Mouse (Mus musculus): ENCODE data around the gene Scrn3. TPM values are rescaled to one million over a fixed set of nuclear protein-coding genes. Genes with fewer than 3 reads are reported as not detected.

The Scrn3 gene
- total RNA-seq, 2 experiments from 2014 or later = 13.9 to 15.5 TPM

- no peak for ATAC-seq (replicated peaks; ENCODE audit: poor library complexity)
Observed at GRCm38 (mm10) chr2:73306006-73306405, 6.4 kb upstream of the Scrn3 start.

DNA sequence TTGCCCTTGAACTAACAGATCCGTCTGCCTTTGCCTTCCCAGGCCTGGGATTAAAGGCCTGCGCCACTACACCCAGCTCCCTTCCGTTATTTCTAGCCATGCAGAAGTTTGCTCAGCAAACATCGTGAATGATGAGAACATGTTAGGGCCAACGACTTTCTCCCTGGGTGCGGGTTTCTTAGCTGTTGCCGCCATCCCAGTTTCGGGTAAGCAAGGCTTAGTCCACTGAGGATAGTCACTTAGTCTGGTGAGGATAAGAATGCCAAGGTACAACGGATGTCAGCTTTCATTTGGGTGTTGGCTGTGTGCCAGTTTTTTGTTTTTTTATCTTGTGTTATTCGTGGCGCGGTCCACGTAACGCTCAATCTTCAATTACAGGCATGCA is 708 bp downstream of the Scrn3 start:
- ATAC-seq (replicated peaks; ENCODE audit: poor library complexity) = peak; percentile 59

GRCm38 (mm10) chr2:73314311-73314710 is 1.9 kb downstream of the Scrn3 start:
- no peak for ATAC-seq (replicated peaks; ENCODE audit: poor library complexity)

DNA sequence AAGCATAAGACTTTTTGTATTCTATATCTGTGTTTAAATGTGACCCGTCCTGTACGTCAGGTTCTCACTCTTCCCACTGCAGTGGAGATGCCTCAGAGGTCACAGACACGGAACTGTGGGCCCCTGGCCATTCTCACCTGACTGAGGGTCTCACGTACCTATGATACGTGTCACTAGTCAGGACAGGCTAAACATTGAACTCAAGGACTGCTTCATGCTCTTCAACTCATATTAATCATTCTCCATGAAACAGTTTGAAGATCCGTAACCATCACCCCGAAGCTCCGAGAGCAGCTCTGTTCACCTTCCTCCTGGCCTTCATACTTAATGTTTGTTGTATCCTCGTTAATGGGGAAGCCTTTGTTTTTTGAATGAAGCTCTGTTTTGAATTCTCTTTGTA is 5.0 kb downstream of the Scrn3 start:
- no peak for ATAC-seq (replicated peaks; ENCODE audit: poor library complexity)

GRCm38 (mm10) chr2:73319218-73319617 is 6.8 kb downstream of the Scrn3 start:
- no peak for ATAC-seq (replicated peaks; ENCODE audit: poor library complexity)

DNA sequence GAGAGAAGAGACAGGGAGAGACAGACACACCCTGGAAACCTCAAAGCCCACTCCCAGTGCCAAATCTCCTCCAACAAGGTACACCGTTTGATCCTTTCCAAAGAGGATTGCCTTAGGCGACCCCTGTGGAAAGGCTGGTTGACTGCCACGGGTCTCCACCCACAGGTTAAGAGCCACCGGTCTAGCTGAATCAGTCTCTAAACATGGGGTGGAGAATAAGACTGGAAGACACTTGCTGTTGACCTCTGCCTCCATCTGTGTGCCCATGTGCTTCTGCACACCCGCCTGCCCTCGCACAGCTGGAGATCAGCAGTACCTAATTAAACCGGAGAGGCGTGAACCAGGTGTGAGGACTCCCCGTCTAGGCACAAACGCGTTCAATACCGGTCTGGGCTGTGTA is 10.6 kb downstream of the Scrn3 start:
- no peak for ATAC-seq (replicated peaks; ENCODE audit: poor library complexity)

DNA sequence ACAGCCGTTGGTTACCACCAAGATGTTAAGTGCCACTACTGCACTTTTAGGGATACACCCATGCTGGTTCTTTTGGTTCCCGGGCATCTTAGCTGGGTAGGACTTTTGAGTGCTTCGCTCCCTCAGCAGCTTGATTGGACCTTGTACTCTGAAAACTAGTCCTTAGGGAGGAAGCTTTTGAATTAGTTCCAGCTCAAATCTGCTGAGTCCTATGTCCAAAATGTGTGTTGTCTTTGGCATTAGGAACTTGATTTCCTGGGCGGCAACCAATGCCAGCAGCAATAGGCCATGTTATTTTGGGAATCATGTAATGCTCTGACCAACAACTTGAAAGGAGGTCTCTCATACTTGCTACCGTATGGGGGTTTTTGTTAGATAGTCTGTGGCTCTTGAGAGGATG is 13.5 kb downstream of the Scrn3 start:
- no peak for ATAC-seq (replicated peaks; ENCODE audit: poor library complexity)

- ATAC-seq (replicated peaks; ENCODE audit: poor library complexity) = no peak
Observed at GRCm38 (mm10) chr2:73335949-73336348, 23.5 kb downstream of the Scrn3 start.

DNA sequence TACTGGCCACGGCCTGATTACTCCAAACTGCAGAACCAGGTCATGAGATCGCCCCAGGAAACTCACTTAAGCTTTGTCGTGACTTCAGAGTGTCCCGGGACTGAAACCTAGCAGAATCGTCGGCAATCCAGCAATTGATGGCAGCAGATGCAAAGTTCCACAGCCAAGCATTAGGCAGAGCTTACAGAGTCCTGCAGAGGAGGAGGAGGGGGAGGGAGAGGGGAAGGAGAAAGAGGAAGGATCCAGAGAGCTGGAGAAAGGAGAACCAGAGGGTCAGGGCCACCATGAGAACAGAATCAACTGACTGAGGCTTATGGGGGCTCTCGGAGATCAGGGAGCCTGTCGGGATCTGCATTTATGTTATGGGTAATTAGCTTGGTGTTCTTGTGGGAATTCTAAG is 26.0 kb downstream of the Scrn3 start:
- peak; percentile 75 for ATAC-seq (replicated peaks; ENCODE audit: poor library complexity)

GRCm38 (mm10) chr2:73343701-73344100 is 31.3 kb downstream of the Scrn3 start:
- ATAC-seq (replicated peaks; ENCODE audit: poor library complexity) = no peak

GRCm38 (mm10) chr2:73345204-73345603 is 32.8 kb downstream of the Scrn3 start:
- ATAC-seq (replicated peaks; ENCODE audit: poor library complexity) = no peak

DNA sequence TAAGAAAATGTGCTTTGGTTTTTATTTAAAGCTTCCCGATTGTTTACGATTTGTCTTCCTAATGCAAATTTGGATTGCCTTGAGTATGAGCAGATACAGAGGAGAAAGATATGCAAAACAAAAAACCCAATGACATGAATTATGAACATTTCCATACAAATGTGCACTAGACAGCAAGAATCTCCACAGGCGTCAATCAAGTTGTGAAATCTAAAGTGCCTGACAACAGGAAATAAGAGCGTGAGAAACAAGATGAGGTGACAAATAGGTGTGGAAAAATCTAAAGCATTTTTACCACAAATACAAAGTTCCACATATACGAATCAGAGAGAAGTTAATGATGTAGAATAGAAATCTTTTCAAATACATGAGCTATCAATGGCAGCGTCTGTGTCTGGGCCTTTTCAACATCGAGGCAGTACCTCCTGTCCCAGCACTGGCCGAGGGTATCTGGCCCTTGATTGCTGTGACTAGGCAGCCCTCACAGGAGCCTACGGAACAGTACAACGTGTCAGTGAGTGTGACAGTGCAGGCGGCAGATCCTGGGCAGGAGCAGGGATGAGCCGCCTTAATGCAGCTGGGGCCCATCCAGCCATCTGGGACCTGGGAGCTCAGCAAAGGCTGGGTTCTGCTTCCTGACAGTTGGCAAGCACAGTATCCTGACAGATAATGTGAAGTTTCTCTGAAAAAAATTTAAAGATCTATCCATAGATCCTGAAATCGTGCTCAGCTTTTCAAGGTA is 34.1 kb downstream of the Scrn3 start:
- no peak for ATAC-seq (replicated peaks; ENCODE audit: poor library complexity)

GRCm38 (mm10) chr2:73347136-73347535 is 34.7 kb downstream of the Scrn3 start:
- no peak for ATAC-seq (replicated peaks; ENCODE audit: poor library complexity)

DNA sequence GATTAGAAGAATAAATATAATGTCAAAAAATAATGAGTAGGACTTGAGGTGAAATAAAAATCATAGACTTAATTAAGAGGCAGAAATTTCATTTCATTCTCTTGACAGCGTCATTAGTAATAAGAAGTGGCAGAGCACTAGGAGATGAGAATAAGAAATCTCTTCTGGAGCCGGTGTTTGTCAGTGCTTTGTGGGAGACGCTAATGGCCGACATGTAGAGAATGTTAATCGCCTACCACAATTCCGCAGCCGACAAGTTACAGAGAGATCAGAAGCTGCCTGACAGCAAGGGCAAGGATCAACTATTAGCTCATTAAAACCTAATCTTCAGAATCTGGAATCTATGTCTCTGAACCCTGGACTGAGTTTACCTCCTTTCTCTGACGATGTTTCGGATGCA is 35.4 kb downstream of the Scrn3 start:
- ATAC-seq (replicated peaks; ENCODE audit: poor library complexity) = no peak

- ATAC-seq (replicated peaks; ENCODE audit: poor library complexity) = no peak
Observed at GRCm38 (mm10) chr2:73348221-73348620, 35.8 kb downstream of the Scrn3 start.

- no peak for ATAC-seq (replicated peaks; ENCODE audit: poor library complexity)
Observed at GRCm38 (mm10) chr2:73351496-73351895, 39.1 kb downstream of the Scrn3 start.

DNA sequence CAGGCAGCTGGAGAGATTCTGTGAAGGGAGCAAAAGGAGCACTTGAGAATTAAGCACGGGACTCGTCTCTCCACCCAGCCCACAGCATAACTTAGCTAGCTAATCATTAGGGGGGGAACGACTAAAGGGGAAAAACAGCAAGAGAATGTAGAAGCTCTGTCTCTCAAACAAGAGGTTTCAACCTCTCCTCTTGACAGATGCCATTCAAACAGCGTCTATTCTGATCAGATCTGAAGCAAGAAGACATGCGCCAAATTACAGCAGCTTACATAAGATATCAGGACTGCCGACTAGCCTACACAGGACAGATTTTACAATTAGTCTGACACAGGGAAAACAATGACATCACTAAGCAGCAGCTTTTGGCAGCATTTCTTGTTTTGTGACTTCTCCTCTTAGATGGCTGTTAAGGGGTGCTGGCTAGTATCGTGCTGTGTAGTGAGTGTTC is 39.5 kb downstream of the Scrn3 start:
- no peak for ATAC-seq (replicated peaks; ENCODE audit: poor library complexity)

- no peak for ATAC-seq (replicated peaks; ENCODE audit: poor library complexity)
Observed at GRCm38 (mm10) chr2:73357004-73357403, 44.6 kb downstream of the Scrn3 start.

DNA sequence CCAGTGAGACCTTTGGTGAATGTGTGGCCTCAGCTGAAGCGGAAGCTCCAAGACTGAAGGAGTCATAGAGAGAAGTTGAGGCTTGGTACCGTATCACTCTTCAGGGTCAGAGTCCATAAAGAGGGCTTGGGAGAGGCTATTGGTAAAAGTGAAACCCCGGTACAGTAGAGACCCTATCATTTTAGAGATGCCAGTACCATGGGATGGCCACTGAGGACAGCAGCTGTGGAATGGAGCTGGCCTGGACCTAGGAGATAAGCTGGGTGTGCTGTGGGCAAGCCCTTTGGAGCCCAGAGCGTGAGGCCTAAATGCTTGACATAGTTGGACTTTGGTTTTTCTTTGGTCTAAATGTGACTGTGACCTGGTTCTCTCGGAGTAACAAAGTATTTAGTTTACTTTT is 47.5 kb downstream of the Scrn3 start:
- peak; percentile 86 for ATAC-seq (replicated peaks; ENCODE audit: poor library complexity)

DNA sequence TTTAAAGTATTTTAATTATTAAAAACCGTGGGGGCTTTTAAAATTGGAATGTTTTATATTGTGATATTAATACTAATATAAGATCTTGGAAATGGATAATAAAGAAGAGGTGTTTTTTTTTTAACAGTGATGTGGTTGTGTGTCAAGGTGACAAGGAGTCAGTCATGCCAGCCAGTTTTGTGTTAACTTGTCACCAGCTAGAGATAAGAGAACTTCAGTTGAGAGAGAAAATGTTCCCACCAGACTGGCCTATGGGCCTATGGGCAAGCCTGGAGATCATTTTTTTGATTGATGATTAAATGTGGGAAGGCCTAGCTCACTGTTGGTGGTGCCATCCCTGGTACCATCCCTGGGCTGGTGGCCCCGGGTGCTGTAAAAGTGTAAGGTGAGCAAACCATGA is 48.1 kb downstream of the Scrn3 start:
- ATAC-seq (replicated peaks; ENCODE audit: poor library complexity) = 0 out of 2 replicates have a peak, but pooled peaks have one; percentile 9

DNA sequence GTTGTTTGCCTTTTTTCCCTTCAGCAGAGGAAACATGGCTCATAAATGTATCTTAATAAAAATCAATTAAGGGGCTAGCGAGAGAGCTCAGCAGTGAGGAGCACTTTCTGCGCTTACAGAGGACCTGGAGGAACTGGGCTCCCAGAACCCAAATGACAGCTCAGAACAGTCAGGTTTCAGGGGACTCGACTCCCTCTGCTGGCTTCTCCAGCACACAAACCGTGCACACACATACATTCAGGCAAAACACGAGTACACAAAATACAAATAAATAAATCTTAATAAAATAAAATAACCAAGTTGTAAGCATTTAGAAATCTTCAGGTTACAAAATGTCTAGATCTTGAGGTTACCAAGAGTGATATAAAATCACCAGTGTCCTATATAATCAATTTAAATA is 51.0 kb downstream of the Scrn3 start:
- ATAC-seq (replicated peaks; ENCODE audit: poor library complexity) = no peak

DNA sequence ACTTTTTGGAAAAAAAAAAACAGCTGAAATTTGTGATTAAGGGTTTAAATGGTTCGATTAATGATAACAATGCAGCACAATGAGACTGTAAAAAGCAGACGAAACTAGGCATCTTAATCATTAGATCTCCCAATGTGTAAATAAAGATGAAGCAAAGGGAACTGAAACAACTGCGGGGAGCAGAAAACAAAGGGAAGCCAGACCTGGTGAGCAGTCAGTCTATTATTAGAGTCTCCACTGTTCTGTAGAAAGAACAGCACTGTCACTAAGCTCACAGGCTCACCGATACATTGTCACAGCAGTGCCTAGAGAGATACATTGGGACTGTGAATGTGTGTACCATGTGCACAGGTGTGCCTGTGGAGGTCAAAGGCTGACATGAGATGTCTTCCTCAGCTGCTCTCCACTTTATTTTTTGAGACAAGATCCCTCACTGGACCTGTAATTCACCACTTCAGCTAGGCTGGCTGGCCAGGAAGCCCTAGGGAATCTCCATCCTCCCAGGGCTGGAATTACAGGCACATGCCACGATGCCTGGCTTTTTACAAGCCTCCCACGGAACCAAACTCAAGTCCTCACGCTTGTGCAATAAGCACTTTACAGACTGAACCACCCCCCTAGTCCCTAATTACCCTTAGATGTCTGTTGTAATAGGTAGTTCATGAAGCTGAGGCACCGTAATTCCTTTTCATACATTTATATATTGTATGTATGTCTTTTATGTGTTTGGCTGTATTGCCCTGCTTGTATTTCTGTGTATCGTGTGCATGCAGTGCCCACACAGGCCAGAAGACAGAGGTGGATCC is 59.3 kb downstream of the Scrn3 start:
- ATAC-seq (replicated peaks; ENCODE audit: poor library complexity) = peak; percentile 70
